Mouse (Mus musculus): Measurements from ENCODE around the gene Rpap1. TPM values are rescaled to one million over a fixed set of nuclear protein-coding genes. Genes with fewer than 3 reads are reported as not detected.

Gene Rpap1
- 10.5 and 11.9 TPM in 2 replicates for total RNA-seq (2017)

DNA sequence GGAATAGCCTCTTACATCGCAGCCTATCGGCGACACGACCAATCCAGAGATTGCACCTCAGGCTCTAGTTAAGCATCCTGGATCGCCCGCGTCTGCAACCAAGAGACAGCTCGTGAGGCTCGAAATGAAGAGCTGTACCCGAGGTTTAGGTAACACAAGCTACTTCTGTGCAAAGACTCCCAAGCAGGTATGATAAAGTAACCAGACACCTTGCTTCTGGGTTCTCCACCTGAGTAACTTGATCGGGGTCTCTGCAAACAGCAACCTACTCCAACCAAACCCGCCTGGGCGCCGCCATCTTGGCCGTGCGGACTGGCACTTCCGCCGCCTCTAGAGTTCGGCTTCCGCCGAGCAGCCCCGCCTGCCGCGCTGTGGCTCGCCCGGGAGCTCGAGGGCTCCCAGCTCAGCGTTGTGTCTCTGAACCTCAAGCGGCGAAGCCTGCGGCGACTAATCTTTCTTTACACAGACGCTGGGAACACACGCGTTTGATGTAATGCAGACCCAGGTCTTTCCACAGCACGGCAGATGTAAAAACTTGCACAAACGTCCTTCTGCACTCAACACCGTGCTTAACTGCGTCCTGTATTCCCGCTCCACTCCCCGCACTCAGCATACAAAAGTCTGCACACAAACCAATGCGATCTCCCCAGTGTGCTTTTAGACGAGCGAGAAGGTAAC, at the start of gene Rpap1:
Rpap1 (minus strand) TSS at position 332 of the 678 bp plus-strand sequence.
- peak; percentile 86 for ATAC-seq (ENCODE audit: extremely low read depth, insufficient number of reproducible peaks, low FRiP score, poor library complexity, severe bottlenecking)

DNA sequence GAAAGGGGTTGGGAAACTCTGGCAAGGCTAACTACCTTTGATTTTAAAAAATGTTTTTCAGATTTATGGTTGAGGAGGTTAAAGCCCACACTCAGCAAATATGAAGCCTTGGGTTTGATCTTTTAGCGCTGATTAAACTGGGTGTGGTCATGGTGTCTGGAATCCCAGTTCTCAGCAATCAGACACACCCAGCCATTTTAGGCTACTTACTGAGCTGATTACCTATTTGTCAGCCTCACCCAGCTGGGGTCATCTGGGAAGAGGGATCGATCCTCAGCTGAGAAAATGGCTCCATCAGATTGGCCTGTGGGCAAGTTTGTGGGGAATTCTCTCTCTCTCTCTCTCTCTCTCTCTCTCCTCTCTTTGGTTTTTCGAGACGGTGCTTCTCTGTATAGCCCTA, 46.9 kb upstream of the Rpap1 start:
- ATAC-seq (ENCODE audit: extremely low read depth, insufficient number of reproducible peaks, low FRiP score, poor library complexity, severe bottlenecking): no peak

DNA sequence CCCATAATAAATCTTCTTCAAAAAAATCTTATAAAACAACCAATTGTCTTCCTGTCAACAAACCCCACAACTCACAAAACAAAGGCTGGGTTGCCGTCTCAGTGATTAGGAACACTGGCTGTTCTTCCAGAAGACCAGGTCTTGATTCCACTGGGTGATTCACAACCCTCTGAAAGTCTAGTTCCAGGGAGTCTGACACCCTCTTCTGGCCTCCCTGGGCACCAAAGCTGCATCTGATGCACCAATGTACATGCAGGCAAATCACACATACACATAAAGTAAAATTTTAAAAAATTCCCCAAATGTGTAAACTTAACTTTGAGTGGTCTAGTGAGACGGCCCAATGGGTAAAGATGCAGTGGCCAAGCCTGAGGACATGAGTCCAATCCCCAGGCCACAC, 43.2 kb upstream of the Rpap1 start:
- no peak for ATAC-seq (ENCODE audit: extremely low read depth, insufficient number of reproducible peaks, low FRiP score, poor library complexity, severe bottlenecking)

DNA sequence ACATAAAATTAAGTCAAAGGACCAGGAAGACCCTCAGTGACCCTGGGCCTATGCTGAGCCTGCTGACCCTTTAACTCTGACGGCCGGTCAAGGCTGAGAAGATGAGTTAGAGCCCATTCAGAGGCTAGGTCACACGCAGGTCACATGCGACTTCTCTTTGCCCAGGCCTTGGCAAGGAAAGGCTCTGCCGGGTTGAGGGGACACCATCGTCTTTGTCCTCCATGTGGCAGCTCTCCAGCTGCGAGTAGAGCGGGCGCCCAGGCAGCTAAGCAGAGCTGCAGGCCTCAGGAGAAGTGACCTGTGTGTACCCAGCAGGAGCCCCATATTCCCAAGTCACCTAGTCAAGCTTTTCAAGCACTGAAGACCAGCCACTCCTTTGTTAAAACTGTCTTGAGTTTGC, 33.8 kb upstream of the Rpap1 start:
- ATAC-seq (ENCODE audit: extremely low read depth, insufficient number of reproducible peaks, low FRiP score, poor library complexity, severe bottlenecking): no peak

DNA sequence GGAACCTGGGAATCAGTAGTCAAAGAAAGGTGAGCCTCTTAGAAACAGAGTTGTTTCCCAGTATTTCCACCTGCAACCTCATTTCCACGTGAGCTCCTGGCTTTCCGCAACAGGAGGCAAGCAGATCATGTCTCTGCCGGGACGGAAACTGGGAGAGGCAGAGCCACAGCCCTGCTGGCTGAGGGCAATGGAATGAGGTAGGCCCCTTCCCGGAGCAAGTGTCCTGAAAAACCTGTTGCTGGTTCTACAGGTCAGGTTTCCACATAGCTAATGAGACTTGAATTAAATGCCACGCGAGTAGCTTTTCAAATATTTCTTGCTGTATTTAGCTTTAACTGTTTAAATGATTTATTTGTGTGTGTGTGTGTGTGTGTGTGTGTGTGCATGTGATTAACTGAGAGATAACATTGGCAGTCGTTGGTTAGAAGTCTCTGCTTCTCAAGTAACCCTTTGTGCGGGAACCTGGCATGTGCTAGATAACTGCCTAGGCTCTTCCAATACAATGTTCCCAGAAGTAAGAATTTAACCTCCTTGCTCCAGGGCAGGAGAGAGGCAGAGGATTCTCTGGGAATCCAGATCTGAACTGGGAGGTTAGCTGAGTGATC, 31.4 kb upstream of the Rpap1 start:
- no peak for ATAC-seq (ENCODE audit: extremely low read depth, insufficient number of reproducible peaks, low FRiP score, poor library complexity, severe bottlenecking)

DNA sequence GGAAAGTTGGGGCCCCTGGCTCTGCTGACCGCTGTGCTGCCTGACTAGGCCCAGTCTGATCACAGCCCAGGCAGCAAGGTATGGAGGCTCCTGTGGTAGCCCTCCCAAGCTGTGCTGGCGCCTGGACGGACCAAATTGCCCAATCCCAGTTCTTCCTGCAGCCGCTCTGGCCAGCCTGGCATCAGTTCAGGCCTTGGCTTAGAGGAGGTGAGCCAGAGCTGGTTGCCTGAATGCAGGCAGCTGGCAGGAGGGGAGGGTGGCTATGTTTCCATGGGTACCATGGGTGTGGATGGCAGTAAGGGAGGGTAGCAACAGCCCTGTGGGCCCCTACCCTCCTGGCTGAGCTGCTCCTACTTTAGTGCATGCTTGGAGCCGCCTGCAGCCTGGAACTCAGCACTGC, 29.7 kb upstream of the Rpap1 start:
- ATAC-seq (ENCODE audit: extremely low read depth, insufficient number of reproducible peaks, low FRiP score, poor library complexity, severe bottlenecking): no peak

DNA sequence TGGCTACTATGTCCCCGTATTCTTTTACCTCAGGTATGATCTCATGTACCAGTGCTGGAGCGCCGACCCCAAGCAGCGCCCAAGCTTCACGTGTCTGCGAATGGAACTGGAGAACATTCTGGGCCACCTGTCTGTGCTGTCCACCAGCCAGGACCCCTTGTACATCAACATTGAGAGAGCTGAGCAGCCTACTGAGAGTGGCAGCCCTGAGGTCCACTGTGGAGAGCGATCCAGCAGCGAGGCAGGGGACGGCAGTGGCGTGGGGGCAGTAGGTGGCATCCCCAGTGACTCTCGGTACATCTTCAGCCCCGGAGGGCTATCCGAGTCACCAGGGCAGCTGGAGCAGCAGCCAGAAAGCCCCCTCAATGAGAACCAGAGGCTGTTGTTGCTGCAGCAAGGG, 29.3 kb upstream of the Rpap1 start:
- ATAC-seq (ENCODE audit: extremely low read depth, insufficient number of reproducible peaks, low FRiP score, poor library complexity, severe bottlenecking): no peak

DNA sequence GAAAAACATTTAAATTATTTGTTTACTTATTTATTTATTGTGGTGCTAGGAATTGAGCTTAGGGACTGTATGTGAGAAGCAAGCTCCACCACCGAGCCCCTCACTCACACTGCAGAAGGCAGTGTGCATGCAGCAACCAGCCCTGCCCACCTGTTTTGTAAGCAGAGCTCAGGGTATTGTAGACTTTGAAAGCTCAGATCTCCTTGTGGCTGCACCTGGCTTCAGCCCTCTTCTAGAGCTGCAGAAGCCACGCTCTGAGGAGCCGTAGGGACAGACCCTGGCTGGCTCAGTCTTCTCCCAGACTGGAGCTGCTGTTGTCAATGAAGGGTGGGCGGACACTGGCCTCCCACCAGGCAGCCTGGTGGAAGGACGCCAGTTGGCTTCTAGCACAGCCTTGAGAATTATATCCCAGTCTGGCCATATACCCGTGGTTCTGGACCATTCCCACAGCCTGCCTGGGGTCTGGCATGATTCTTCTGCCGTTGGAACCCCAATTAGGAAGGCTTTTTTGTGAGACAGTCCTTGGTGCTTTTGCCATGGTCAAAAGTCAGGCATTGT, 27.1 kb upstream of the Rpap1 start:
- no peak for ATAC-seq (ENCODE audit: extremely low read depth, insufficient number of reproducible peaks, low FRiP score, poor library complexity, severe bottlenecking)

DNA sequence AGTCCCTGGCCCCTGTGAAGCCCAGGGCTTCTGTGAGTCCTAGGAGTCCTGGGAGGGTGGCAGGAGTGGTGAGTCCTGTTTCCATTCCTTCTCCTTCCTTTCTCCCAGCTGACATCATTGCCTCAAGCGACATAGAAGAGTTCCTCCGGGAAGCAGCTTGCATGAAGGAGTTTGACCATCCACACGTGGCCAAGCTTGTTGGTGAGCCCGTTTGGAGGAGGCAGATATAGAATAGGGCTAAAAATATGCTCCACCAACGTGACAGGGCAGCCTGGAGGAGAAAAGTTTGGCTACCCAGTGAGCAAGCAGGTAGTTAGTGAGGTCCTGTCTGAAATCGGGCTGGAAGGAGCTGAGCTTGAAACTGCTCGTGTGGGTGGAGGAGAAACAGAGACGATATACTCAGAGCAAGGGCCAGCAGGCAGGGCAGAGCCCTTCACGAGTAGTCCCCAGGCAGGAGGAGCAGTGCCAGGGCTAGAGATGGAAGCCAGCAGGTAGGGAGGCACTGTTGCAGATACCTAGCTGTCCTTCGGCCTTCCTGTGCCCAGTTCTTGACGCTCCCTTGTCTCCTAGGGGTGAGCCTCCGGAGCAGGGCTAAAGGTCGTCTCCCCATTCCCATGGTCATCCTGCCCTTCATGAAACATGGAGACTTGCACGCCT, 24.3 kb upstream of the Rpap1 start:
- no peak for ATAC-seq (ENCODE audit: extremely low read depth, insufficient number of reproducible peaks, low FRiP score, poor library complexity, severe bottlenecking)

DNA sequence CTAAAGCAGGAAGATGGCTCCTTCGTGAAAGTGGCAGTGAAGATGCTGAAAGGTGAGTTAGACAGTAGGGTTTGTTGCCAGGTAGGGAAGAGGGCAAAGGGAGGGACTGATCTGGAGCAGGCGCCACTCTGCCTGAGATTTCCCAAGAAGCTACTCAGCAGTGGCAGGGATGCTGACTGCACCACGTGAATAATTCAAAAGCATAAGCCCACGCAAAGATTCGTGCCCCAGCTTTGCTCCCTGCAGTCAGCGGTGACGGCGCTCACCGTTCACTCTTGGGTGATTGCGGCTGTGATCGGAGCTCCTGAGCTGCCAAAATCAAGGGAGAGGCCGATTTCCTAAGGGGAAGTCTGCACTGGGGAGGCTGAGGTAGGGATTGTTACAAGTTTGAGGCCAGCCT, 23.6 kb upstream of the Rpap1 start:
- no peak for ATAC-seq (ENCODE audit: extremely low read depth, insufficient number of reproducible peaks, low FRiP score, poor library complexity, severe bottlenecking)

DNA sequence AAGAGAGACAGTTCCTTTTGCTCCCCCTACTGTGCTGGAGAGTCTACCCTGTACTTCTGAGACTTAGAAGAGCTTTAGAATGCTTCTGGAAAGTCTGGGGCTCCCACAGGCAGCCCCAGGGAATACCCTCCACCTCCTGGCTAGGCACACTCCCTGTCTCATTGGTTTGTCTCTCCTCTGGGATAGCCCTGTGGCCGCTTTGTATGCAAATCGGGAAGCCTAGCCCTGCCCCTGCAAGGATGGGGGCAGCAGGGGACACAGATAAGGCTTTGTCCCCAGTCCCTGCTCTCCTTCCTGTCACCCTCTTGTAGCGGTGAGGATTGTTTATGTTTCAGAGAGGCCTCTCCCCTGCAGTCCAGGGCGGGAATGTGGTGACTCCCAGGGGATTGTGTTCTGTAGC, 21.5 kb upstream of the Rpap1 start:
- no peak for ATAC-seq (ENCODE audit: extremely low read depth, insufficient number of reproducible peaks, low FRiP score, poor library complexity, severe bottlenecking)

DNA sequence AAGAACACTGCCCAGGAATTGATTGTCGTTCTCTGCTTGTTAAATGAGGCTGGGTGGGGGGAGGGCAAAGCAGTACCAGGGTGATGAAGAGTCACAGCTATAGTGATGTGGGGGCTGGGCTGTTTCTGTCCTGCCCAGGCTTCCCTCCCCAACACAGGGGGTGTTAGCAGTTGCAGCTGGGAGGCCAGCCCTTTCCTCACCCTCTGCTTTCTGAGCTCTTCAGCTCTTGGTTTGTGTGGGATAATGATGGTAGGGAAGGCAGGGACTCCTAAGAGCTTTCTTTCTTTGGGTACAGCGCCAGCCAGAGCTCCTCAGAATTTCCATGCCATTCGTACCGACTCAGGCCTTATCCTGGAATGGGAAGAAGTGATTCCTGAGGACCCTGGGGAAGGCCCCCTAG, 21.1 kb upstream of the Rpap1 start:
- no peak for ATAC-seq (ENCODE audit: extremely low read depth, insufficient number of reproducible peaks, low FRiP score, poor library complexity, severe bottlenecking)

DNA sequence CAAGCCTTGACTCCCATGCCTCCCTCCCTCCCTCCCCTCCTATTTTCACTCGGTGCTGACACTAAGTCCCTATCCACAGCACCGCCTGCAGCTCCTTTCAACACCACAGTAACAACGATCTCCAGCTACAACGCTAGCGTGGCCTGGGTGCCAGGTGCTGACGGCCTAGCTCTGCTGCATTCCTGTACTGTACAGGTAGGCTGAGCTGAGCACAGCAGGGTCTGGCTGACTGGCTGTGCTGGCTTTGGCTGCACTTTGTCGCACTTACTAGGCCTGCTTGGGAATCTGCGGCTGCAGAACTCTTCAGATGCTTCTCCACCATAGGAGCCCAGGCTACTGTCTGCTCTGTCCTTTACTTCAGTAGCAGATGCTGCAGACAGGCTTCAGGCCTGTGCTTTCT, 18.2 kb upstream of the Rpap1 start:
- no peak for ATAC-seq (ENCODE audit: extremely low read depth, insufficient number of reproducible peaks, low FRiP score, poor library complexity, severe bottlenecking)

DNA sequence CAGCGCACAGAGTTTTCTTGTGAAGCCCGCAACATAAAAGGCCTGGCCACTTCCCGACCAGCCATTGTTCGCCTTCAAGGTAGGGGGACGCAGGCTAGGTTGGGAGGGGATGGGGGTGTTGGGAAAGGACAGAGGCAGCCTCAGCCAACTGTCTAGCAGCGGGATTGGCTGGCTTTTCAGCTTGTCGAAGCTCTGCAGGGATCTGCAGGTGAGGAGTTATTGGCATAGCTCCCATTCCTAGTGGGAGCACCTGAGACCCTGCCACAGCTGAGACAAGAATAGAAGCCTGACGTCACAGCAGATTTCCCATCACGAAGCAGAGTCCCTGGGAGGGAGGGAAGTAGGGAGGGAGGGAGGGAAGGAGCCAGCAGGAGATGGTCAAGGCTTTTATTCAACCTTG, 17.4 kb upstream of the Rpap1 start:
- ATAC-seq (ENCODE audit: extremely low read depth, insufficient number of reproducible peaks, low FRiP score, poor library complexity, severe bottlenecking): no peak

DNA sequence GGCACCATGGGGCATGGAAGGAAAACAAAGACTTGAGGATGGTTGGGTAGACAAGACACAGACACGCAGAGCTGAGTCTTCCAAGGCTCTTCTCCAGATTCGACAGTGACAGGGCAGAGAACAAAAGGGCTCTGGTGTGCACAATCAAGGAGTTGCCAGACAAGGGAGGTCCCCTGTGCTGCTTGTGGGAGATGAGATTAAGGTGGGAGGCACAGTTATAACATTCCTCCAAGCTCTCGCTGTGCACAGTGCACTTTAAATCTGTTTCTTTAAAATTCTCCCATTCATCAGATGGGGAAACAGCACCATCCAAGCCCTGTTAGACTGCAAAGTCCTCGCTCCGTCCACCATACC, 16.9 kb upstream of the Rpap1 start:
- no peak for ATAC-seq (ENCODE audit: extremely low read depth, insufficient number of reproducible peaks, low FRiP score, poor library complexity, severe bottlenecking)

DNA sequence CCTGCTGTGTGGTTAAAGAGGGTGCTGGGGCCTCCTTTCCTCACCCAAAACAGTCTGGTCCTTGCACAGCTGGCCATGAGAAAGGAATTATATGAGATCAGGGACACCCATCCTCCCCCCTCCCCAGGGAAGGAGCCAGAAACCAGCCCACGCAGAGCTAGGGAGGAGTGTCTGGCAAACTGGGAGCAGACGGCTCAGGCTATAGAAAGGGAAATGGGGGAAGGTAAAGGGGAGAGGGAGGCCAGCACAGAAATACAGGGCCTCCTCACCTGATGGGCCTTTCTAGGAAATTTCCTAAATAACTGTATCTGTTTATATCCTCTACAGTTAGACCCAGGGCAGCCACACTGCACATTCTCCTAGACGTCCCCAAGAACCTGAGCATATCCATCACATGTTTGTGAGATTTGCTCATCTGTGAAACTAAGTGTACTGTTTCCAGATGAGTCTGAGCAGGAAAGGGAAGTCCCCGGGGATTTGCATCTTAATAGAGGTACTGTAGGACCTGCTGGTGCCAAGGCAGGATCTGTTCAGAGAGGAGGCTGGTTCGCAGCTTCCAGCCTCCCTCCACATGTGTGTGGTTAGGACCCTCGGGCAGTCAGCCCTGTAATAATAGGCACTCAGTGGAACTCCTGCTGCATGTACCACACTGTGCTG, 16.4 kb upstream of the Rpap1 start:
- ATAC-seq (ENCODE audit: extremely low read depth, insufficient number of reproducible peaks, low FRiP score, poor library complexity, severe bottlenecking): no peak

DNA sequence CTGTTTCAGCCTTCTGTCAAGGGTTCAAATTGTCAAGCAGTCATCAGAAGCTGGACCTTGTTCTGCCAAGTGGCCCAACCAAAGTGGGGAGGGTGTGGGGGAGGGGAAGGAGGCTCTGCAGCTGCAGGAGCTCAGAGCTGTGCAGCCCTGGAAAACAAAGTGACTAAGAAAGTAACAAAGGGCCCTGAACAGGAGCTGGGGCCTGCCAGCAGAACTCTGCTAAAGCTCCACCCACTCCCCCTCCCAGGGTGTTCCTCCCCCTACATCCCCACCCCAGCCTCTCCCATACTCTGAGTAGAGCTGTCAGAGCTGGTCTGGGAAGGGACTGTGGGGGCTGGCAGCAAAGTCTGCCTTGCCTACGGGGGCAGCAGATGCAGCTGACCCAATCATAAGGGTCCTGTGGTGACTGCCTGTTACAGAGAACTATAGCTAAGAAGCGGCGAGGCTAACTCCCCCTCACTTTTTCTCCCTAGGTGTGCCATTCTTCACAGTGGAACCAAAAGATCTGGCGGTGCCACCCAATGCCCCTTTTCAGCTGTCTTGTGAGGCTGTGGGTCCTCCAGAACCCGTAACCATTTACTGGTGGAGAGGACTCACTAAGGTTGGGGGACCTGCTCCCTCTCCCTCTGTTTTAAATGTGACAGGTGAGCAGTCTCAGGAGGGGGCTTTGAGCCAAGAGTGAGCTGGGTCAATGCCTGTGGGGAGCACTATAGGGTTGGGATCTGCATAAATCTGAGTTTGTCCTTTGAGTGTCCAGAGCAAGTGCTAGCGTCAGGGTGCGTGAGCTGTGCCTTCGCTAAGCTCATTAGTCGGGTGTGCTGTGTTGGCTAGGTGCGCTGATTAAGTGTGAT, 15.7 kb upstream of the Rpap1 start:
- ATAC-seq (ENCODE audit: extremely low read depth, insufficient number of reproducible peaks, low FRiP score, poor library complexity, severe bottlenecking): no peak

DNA sequence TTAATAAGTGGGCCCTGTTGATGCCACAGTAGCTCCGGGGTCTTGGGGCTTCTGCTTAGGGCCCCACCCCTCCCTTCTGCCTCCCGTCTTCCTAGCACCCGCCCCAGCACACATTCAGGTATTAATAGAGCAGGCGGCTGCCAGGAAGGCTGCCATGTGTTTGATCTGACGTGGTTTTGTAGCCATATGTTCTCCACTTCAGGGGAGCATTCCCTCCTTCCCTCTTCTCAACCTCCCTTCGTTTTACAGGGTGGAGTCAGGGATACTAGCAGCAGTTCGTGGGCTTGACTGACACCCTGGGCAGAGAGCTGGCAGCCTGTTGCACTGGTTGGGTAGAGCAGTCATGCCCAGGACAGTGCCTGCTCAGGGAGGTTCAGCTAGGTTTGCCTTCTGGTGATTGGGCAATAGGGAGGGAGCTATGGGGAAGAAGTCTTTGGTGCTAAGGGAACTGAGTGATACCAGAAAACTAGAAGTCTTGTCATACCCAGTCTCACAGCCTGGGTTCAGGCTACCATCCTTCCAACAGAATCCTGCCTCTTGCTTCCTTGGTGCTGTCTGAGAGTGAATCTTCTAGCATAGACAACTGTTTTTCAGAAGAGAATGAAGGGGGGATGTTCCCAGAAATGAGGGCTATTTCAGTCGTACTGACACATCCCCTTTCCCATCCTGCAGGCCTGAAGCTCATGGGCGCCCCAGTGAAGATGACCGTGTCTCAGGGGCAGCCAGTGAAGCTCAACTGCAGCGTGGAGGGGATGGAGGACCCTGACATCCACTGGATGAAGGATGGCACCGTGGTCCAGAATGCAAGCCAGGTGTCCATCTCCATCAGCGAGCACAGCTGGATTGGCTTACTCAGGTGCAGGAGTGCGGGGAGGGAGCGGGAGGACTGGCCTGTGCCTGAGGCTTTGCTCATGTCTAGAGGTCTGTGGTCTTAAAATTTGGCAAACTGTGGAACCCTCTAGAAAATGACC, 13.8 kb upstream of the Rpap1 start:
- ATAC-seq (ENCODE audit: extremely low read depth, insufficient number of reproducible peaks, low FRiP score, poor library complexity, severe bottlenecking): no peak
